Mouse (Mus musculus) left cerebral cortex, adult 2 months (tissue): Measurements from ENCODE around the gene Itga10. TPM values are rescaled to one million over a fixed set of nuclear protein-coding genes. Genes with fewer than 3 reads are reported as not detected.
"Not testable (repeated sequence)": the region's sequence is repeated elsewhere in the genome, so short reads cannot be mapped to it uniquely, and the experiment has no call there.

Experiments used
- DNase-seq, 2 experiments: peaks; one replicate each; pipeline ENCODE4 v3.0.0; 2021 to 2022; ENCODE audit warnings: low spot score in 2 of 2, mixed read lengths in 1 of 2; ENCODE audit errors: extremely low spot score in 1 of 2
- H3K27ac ChIP-seq: fragments of 200-600 bp; 2 replicates; pipeline ENCODE4 v1.8.1; 2022
- H3K4me3 ChIP-seq: fragments of 200-600 bp; 2 replicates; pipeline ENCODE4 v1.8.1; 2022
- CTCF ChIP-seq: fragments of 200-600 bp; IDR thresholded peaks from 2 replicates; pipeline ENCODE4 v1.8.1; 2022; ENCODE audit warnings: antibody characterized with exemption, mild to moderate bottlenecking, moderate library complexity
- intact Hi-C: fragments of 180-260 bp; cut with DNase I; formaldehyde crosslinking; loops from one replicate; pipeline ENCODE4 v1.15.1; 2025
- total RNA-seq, 2 experiments: library from RNA; stranded (reverse); gene quantifications; 2 replicates each; pipeline ENCODE4 v1.2.3; 2021

The Itga10 gene
- total RNA-seq, 2 experiments from 2014 or later, result 2.9 to 3.6 TPM

- Histone ChIP-seq H3K4me3 (peak overlapping the region; percentile 75), H3K27ac (peak overlapping the region; percentile 85)
- intact Hi-C loops, result loop anchor here (2.0 kb wide), 1 partner anchor 27 kb away; the partner anchor contains the start of gene Rbm8a
- DNase-seq, result peak in 1 of 2 experiments; percentile 24
- TF ChIP-seq CTCF, result no peak
Observed at GRCm38 (mm10) chr3:96601941-96602703, 43.3 kb upstream of the Itga10 start.

- Histone ChIP-seq H3K4me3 (peak overlapping the region; percentile 75), H3K27ac (peak overlapping the region; percentile 85; the same call in 1 of the 2 replicates)
- intact Hi-C loops, result loop anchor here (2.0 kb wide), 1 partner anchor 26 kb away; the partner anchor contains the start of gene Rbm8a
- DNase-seq, result no peak
- no peak for TF ChIP-seq CTCF
Observed at GRCm38 (mm10) chr3:96602704-96603084, 42.7 kb upstream of the Itga10 start.

- no peak for DNase-seq
- Histone ChIP-seq H3K4me3 (peak overlapping the region; percentile 75; the same call in 1 of the 2 replicates), H3K27ac (no peak overlapping the region)
- no peak for TF ChIP-seq CTCF
- intact Hi-C loops, result loop anchor here (2.0 kb wide), 1 partner anchor 25 kb away; the partner anchor contains the start of gene Rbm8a
Observed at GRCm38 (mm10) chr3:96603311-96603710, 42.1 kb upstream of the Itga10 start.

GRCm38 (mm10) chr3:96606007-96606406 lies 39.4 kb upstream of the Itga10 start:
- DNase-seq, H3K4me3 ChIP-seq, intact Hi-C loops, H3K27ac ChIP-seq: not testable (repeated sequence)

- intact Hi-C loops, result no loop called here
- Histone ChIP-seq H3K27ac (no peak overlapping the region), H3K4me3 (no peak overlapping the region)
- no peak for TF ChIP-seq CTCF
- DNase-seq, result no peak
Observed at GRCm38 (mm10) chr3:96606618-96607017, 38.8 kb upstream of the Itga10 start.

- no peak overlapping the region for H3K27ac ChIP-seq
- intact Hi-C loops, result no loop called here
- no peak for DNase-seq
- no peak for TF ChIP-seq CTCF
- no peak overlapping the region for H3K4me3 ChIP-seq
Observed at GRCm38 (mm10) chr3:96617941-96618340, 27.4 kb upstream of the Itga10 start.

GRCm38 (mm10) chr3:96623201-96623600 lies 22.2 kb upstream of the Itga10 start:
- intact Hi-C loops, result no loop called here
- TF ChIP-seq CTCF, result no peak
- H3K4me3 ChIP-seq, result no peak overlapping the region
- no peak overlapping the region for H3K27ac ChIP-seq
- DNase-seq, result no peak

GRCm38 (mm10) chr3:96629729-96630600 lies 15.4 kb upstream of the Itga10 start, which contains the start of gene Rbm8a:
Gene Rbm8a (plus strand): TSS chr3:96629933.
- Histone ChIP-seq H3K27ac (peak within 1 kb of the TSS; percentile 89), H3K4me3 (peak within 1 kb of the TSS; percentile 66)
- TF ChIP-seq CTCF, result no peak
- intact Hi-C loops, result loop anchor here (2.0 kb wide), 1 partner anchor 27 kb away; no protein-coding TSS in a partner anchor
- peak; percentile 95 to 96 for DNase-seq

GRCm38 (mm10) chr3:96632058-96632457 lies 13.3 kb upstream of the Itga10 start:
- TF ChIP-seq CTCF, result no peak
- Histone ChIP-seq H3K4me3 (no peak overlapping the region), H3K27ac (no peak overlapping the region)
- intact Hi-C loops, result no loop called here
- DNase-seq, result no peak

GRCm38 (mm10) chr3:96634015-96634414 lies 11.4 kb upstream of the Itga10 start:
- no peak overlapping the region for H3K4me3 ChIP-seq
- DNase-seq, result no peak
- intact Hi-C loops, result no loop called here
- no peak for TF ChIP-seq CTCF
- H3K27ac ChIP-seq, result no peak overlapping the region

GRCm38 (mm10) chr3:96634928-96635879 lies 10.2 kb upstream of the Itga10 start, which contains the start of the genes Pex11b and Gm42957:
Gene Pex11b (plus strand): TSS chr3:96635376.
Gene Gm42957 (plus strand): TSS chr3:96635474.
- DNase-seq, result peak; percentile 89 to 92
- intact Hi-C loops, result no loop called here

More at GRCm38 (mm10) chr3:96634928-96635879, 10.2 kb upstream of the Itga10 start, which contains the start of the genes Pex11b and Gm42957:
- Histone ChIP-seq H3K4me3 (peak within 1 kb of the TSS; percentile 87), H3K27ac (peak within 1 kb of the TSS; percentile 84)
- TF ChIP-seq CTCF, result peak; percentile 36
